ENCODE assay signal across 11 mouse cellular contexts in genomic region chr1:77506856-77507200, GRCm38 (mm10). TPM values are rescaled to one million over a fixed set of nuclear protein-coding genes. Genes with fewer than 3 reads are reported as not detected.
DNase-seq lines count a peak whose midpoint lies in the region; ATAC-seq and TF ChIP-seq lines count a peak whose summit lies in the region.
"Had no signal": no experiment of that assay in that cellular context is flagged by ENCODE, and none has a peak within 500 bp of the region (broad histone marks: within the 10 kb centered on the region; RNA-seq: fewer than 3 reads in every experiment).

No protein-coding gene starts in this region.

- no peak for DNase-seq in midbrain, embryonic 11.5 days (ENCODE audit: low spot score, missing footprints)
- DNase-seq in hindbrain, postnatal 0 days (ENCODE audit: low spot score), result no peak
- DNase-seq in spleen, postnatal 36 days (ENCODE audit: low spot score in 2 of 2), result no peak
- DNase-seq in gastrocnemius, postnatal 10 days, result no peak
- no peak for DNase-seq in left cerebral cortex, adult 18-20 months (ENCODE audit: low spot score in 2 of 2)
- DNase-seq: adrenal gland, adult 2 months; heart, postnatal 4 days; kidney, postnatal 14 days had no signal

- H3K4me1 ChIP-seq in midbrain, embryonic 13.5 days (replicated peaks), result peaks cover 95% of the 10 kb centered on the region
- H3K4me1 ChIP-seq in midbrain, embryonic 11.5 days (ENCODE audit: control insufficient read depth, insufficient read depth, low read length), result peaks cover 68% of the 10 kb centered on the region
- H3K4me1 ChIP-seq in forebrain, embryonic 13.5 days, result peaks cover 100% of the 10 kb centered on the region
- peaks cover 9% of the 10 kb centered on the region; the same call in 1 of the 2 replicates for H3K4me1 ChIP-seq in hindbrain, postnatal 0 days (ENCODE audit: insufficient read depth, low read length)
- H3K4me1 ChIP-seq: liver, embryonic 15.5 days had no signal

- no peak for TF ChIP-seq CTCF in hindbrain, postnatal 0 days (IDR thresholded peaks at IDR 0.05; ENCODE audit: low read depth)

- WGBS in midbrain, embryonic 13.5 days, result 80% methylated on average over 18 of the region's 18 CpGs
- 82% methylated on average over 18 of the region's 18 CpGs for WGBS in midbrain, embryonic 11.5 days
- 63% methylated on average over 18 of the region's 18 CpGs for WGBS in forebrain, embryonic 13.5 days
- WGBS in hindbrain, postnatal 0 days, result 73% methylated on average over 18 of the region's 18 CpGs

- H3K27me3 ChIP-seq in midbrain, embryonic 13.5 days, result peaks cover 10% of the 10 kb centered on the region
- peaks cover 15% of the 10 kb centered on the region for H3K27me3 ChIP-seq in midbrain, embryonic 11.5 days (ENCODE audit: control insufficient read depth, insufficient read depth, low read length)
- H3K27me3 ChIP-seq in forebrain, embryonic 13.5 days, result no peaks in the 10 kb centered on the region
- H3K27me3 ChIP-seq in hindbrain, postnatal 0 days (ENCODE audit: insufficient read depth, low read length), result no peaks in the 10 kb centered on the region

- no peak for ATAC-seq in midbrain, embryonic 13.5 days
- no peak for ATAC-seq in midbrain, embryonic 11.5 days (ENCODE audit: low FRiP score)
- ATAC-seq in forebrain, embryonic 13.5 days, result no peak
- no peak for ATAC-seq in hindbrain, postnatal 0 days

- H3K9me3 ChIP-seq in midbrain, embryonic 13.5 days, result no peaks in the 10 kb centered on the region
- no peaks in the 10 kb centered on the region for H3K9me3 ChIP-seq in midbrain, embryonic 11.5 days (ENCODE audit: control insufficient read depth, low read length)
- H3K9me3 ChIP-seq in forebrain, embryonic 13.5 days (replicated peaks), result no peaks in the 10 kb centered on the region
- no peaks in the 10 kb centered on the region for H3K9me3 ChIP-seq in hindbrain, postnatal 0 days (ENCODE audit: low read length)
- H3K9me3 ChIP-seq: liver, embryonic 15.5 days had no signal

- peaks cover 14% of the 10 kb centered on the region for H3K36me3 ChIP-seq in midbrain, embryonic 13.5 days
- H3K36me3 ChIP-seq in midbrain, embryonic 11.5 days (ENCODE audit: control insufficient read depth, insufficient read depth, low read length), result no peaks in the 10 kb centered on the region
- H3K36me3 ChIP-seq in forebrain, embryonic 13.5 days (ENCODE audit: poor library complexity, severe bottlenecking), result peaks cover 24% of the 10 kb centered on the region
- H3K36me3 ChIP-seq in hindbrain, postnatal 0 days (ENCODE audit: insufficient read depth, low read length), result 0 out of 2 replicates have a peak, but pooled peaks cover 6% of the 10 kb centered on the region
- H3K36me3 ChIP-seq: liver, embryonic 15.5 days had no signal

- no peak overlapping the region for H3K9ac ChIP-seq in midbrain, embryonic 13.5 days (replicated peaks)
- H3K9ac ChIP-seq in midbrain, embryonic 11.5 days (ENCODE audit: low read length), result no peak overlapping the region
- H3K9ac ChIP-seq in forebrain, embryonic 13.5 days, result peak overlapping the region; percentile 55; the same call in 1 of the 2 replicates
- H3K9ac ChIP-seq in hindbrain, postnatal 0 days (replicated peaks; ENCODE audit: low read length), result no peak overlapping the region
- H3K9ac ChIP-seq: liver, embryonic 15.5 days had no signal

- 0 out of 2 replicates have a peak overlapping the region, but pooled peaks have one; percentile 59 for H3K27ac ChIP-seq in midbrain, embryonic 13.5 days
- H3K27ac ChIP-seq in midbrain, embryonic 11.5 days (ENCODE audit: low read depth, low read length), result no peak overlapping the region
- peak overlapping the region; percentile 68 for H3K27ac ChIP-seq in forebrain, embryonic 13.5 days
- no peak overlapping the region for H3K27ac ChIP-seq in hindbrain, postnatal 0 days
- H3K27ac ChIP-seq: liver, embryonic 15.5 days had no signal

- H3K4me2 ChIP-seq in midbrain, embryonic 13.5 days (replicated peaks), result peak overlapping the region; percentile 55
- H3K4me2 ChIP-seq in midbrain, embryonic 11.5 days, result no peak overlapping the region
- peak overlapping the region; percentile 95 for H3K4me2 ChIP-seq in forebrain, embryonic 13.5 days
- H3K4me2 ChIP-seq in hindbrain, postnatal 0 days (ENCODE audit: low read depth, low read length), result peak overlapping the region; percentile 53
- H3K4me2 ChIP-seq: liver, embryonic 15.5 days had no signal

- H3K4me3 ChIP-seq in midbrain, embryonic 13.5 days (replicated peaks), result peak overlapping the region; percentile 34
- no peak overlapping the region for H3K4me3 ChIP-seq in midbrain, embryonic 11.5 days (ENCODE audit: low read depth, low read length)
- H3K4me3 ChIP-seq in forebrain, embryonic 13.5 days, result peak overlapping the region; percentile 33
- H3K4me3 ChIP-seq in hindbrain, postnatal 0 days (ENCODE audit: low read length), result no peak overlapping the region
- H3K4me3 ChIP-seq: liver, embryonic 15.5 days had no signal

RNA-seq across cellular contexts. Expression of gene Epha4, which starts 8.1 kb away (rescaled TPM):
- polyA plus RNA-seq in midbrain, embryonic 13.5 days (2015; fragmentation: Nextera tagmentation; extraction: Ambion mirVana), result 36.5 and 37.5 TPM in 2 replicates
- 19.4 and 24.4 TPM in 2 replicates for polyA plus RNA-seq in midbrain, embryonic 11.5 days (2014; fragmentation: Nextera tagmentation; extraction: Ambion mirVana)
- 80.7 and 83.6 TPM in 2 replicates for polyA plus RNA-seq in forebrain, embryonic 13.5 days (2015; fragmentation: Nextera tagmentation; extraction: Ambion mirVana)
- total RNA-seq in hindbrain, postnatal 0 days (2014; rRNA removed), result 88.1 and 107 TPM in 2 replicates
- polyA plus RNA-seq in hindbrain, postnatal 0 days (2015; fragmentation: Nextera tagmentation; extraction: Ambion mirVana), result 34.2 and 36.0 TPM in 2 replicates
- 10 to 100 TPM in 1 of 2 experiments, 1 to 10 TPM in 1; 6.3 to 10.0 TPM for total RNA-seq in gastrocnemius, postnatal 10 days (2021)
- 100 to 1,000 TPM; 148 to 151 TPM for total RNA-seq in left cerebral cortex, adult 18-20 months (2021)

Comparison
In these comparisons a context has a peak if more than half of its experiments do, and no peak if none do; other contexts are left out.
1. H3K27ac ChIP-seq: peak in midbrain, embryonic 13.5 days (single experiment) and forebrain, embryonic 13.5 days (single experiment); none in midbrain, embryonic 11.5 days (single experiment) and hindbrain, postnatal 0 days (single experiment).
2. H3K4me3 ChIP-seq: peak in midbrain, embryonic 13.5 days (single experiment) and forebrain, embryonic 13.5 days (single experiment); none in midbrain, embryonic 11.5 days (single experiment) and hindbrain, postnatal 0 days (single experiment).